Mouse (Mus musculus): Measurements from ENCODE around the gene Ccdc167. TPM values are rescaled to one million over a fixed set of nuclear protein-coding genes. Genes with fewer than 3 reads are reported as not detected.

The Ccdc167 gene
- 12.2 TPM for polyA plus RNA-seq (2015; fragmentation: Illumina TruSeq; extraction: RNeasy Lipid Tissue Mini Kit (QIAGEN cat#74804); ENCODE audit: low read depth, low replicate concordance)

GRCm38 (mm10) chr17:29716732-29717445 is at the start of gene Ccdc167:
Gene Ccdc167 (minus strand): TSS chr17:29717044.

GRCm38 (mm10) chr17:29660076-29660761 is 56.6 kb downstream of the Ccdc167 start, which contains the start of gene Cmtr1:
Gene Cmtr1 (plus strand): TSS chr17:29660595.

Other genes with a start within 250 kb of the Ccdc167 start
- gene Pim1, start 226.3 kb downstream of the Ccdc167 start, polyA plus RNA-seq (2015; fragmentation: Illumina TruSeq; extraction: RNeasy Lipid Tissue Mini Kit (QIAGEN cat#74804); ENCODE audit: low read depth, low replicate concordance): 3.9 TPM
- not detected for gene Gm17657, start 167.4 kb downstream of the Ccdc167 start, polyA plus RNA-seq (2015; fragmentation: Illumina TruSeq; extraction: RNeasy Lipid Tissue Mini Kit (QIAGEN cat#74804); ENCODE audit: low read depth, low replicate concordance)
- gene Tbc1d22b, start 167.3 kb downstream of the Ccdc167 start, polyA plus RNA-seq (2015; fragmentation: Illumina TruSeq; extraction: RNeasy Lipid Tissue Mini Kit (QIAGEN cat#74804); ENCODE audit: low read depth, low replicate concordance): 31.8 TPM
- not detected for gene Tmem217, start 164.7 kb downstream of the Ccdc167 start, polyA plus RNA-seq (2015; fragmentation: Illumina TruSeq; extraction: RNeasy Lipid Tissue Mini Kit (QIAGEN cat#74804); ENCODE audit: low read depth, low replicate concordance)
- gene Rnf8, start 102.3 kb downstream of the Ccdc167 start, polyA plus RNA-seq (2015; fragmentation: Illumina TruSeq; extraction: RNeasy Lipid Tissue Mini Kit (QIAGEN cat#74804); ENCODE audit: low read depth, low replicate concordance): 49.5 TPM
- 1.3 TPM for gene Gm28043, start 102.2 kb downstream of the Ccdc167 start, polyA plus RNA-seq (2015; fragmentation: Illumina TruSeq; extraction: RNeasy Lipid Tissue Mini Kit (QIAGEN cat#74804); ENCODE audit: low read depth, low replicate concordance)
- 67.0 TPM for gene Cmtr1, start 56.4 kb downstream of the Ccdc167 start, polyA plus RNA-seq (2015; fragmentation: Illumina TruSeq; extraction: RNeasy Lipid Tissue Mini Kit (QIAGEN cat#74804); ENCODE audit: low read depth, low replicate concordance)